Mouse (Mus musculus) MEL (cell line): ENCODE data around the gene Pcdh9. TPM values are rescaled to one million over a fixed set of nuclear protein-coding genes. Genes with fewer than 3 reads are reported as not detected.
A peak's percentile ranks its signal among the peaks of the same experiment; 100 is the strongest.

Experiments used
- DNase-seq: peaks from one replicate; pipeline ENCODE4 v3.0.0; 2011; ENCODE audit warnings: low read depth, low spot score
- H3K27ac ChIP-seq: 2 replicates; pipeline ENCODE4 v1.5.1; 2012; ENCODE audit warnings: low read depth, mild to moderate bottlenecking, control low read depth, low read length, moderate library complexity; ENCODE audit not compliant: control insufficient read depth
- H3K27me3 ChIP-seq, 2 experiments: fragments of 150-350 bp in 1 of 2; sonication (generic) in 1 of 2; 2 replicates each; pipeline ENCODE4 v1.6.1; 2012; ENCODE audit warnings: low read length in 2 of 2, mild to moderate bottlenecking in 2 of 2, improper control_type of control experiment in 1 of 2, moderate library complexity in 1 of 2; ENCODE audit not compliant: insufficient read depth in 2 of 2, control insufficient read depth in 1 of 2
- H3K36me3 ChIP-seq, 2 experiments: 2 replicates each; pipeline ENCODE4 v1.6.1; 2012 to 2014; ENCODE audit warnings: low read length in 2 of 2, improper control_type of control experiment in 1 of 2, inconsistent platforms in 1 of 2, mild to moderate bottlenecking in 1 of 2; ENCODE audit not compliant: insufficient read depth in 2 of 2, control insufficient read depth in 1 of 2
- H3K4me1 ChIP-seq, 2 experiments: fragments of 150-350 bp in 1 of 2; sonication (generic) in 1 of 2; 2 replicates each; pipeline ENCODE4 v1.6.1; 2012; ENCODE audit warnings: low read length in 2 of 2, improper control_type of control experiment in 1 of 2, mild to moderate bottlenecking in 1 of 2; ENCODE audit not compliant: insufficient read depth in 2 of 2, control insufficient read depth in 1 of 2
- H3K4me3 ChIP-seq, 2 experiments: fragments of 150-350 bp in 1 of 2; sonication (generic) in 1 of 2; 2 replicates each; pipeline ENCODE4 v1.5.1; 2012; ENCODE audit warnings: low read depth in 2 of 2, low read length in 2 of 2, mild to moderate bottlenecking in 2 of 2, moderate library complexity in 2 of 2, control low read depth in 1 of 2, improper control_type of control experiment in 1 of 2; ENCODE audit not compliant: control insufficient read depth in 1 of 2, insufficient read depth in 1 of 2
- H3K79me2 ChIP-seq: 2 replicates; pipeline ENCODE4 v1.6.1; 2012; ENCODE audit warnings: mild to moderate bottlenecking, low read length, moderate library complexity; ENCODE audit not compliant: control insufficient read depth, poor library complexity, insufficient read depth
- H3K9ac ChIP-seq: 2 replicates; pipeline ENCODE4 v1.6.1; 2012; ENCODE audit warnings: low read depth, mild to moderate bottlenecking, control low read depth, low read length, moderate library complexity; ENCODE audit not compliant: control insufficient read depth, poor library complexity, severe bottlenecking
- H3K9me3 ChIP-seq: fragments of 150-350 bp; sonication (generic); replicated peaks from 2 replicates; pipeline ENCODE4 v1.6.1; 2012; ENCODE audit warnings: mild to moderate bottlenecking, low read length, improper control_type of control experiment, moderate library complexity; ENCODE audit not compliant: insufficient read depth
- BHLHE40 ChIP-seq: IDR thresholded peaks from 2 replicates; pipeline ENCODE4 v1.6.1; 2012; ENCODE audit warnings: low read depth, mild to moderate bottlenecking, inconsistent platforms, low read length, improper control_type of control experiment, borderline replicate concordance
- CTCF ChIP-seq, 3 experiments: IDR thresholded peaks in 2 of 3; conservative IDR thresholded peaks in 1 of 3; 2 replicates each; pipeline ENCODE4 v1.5.1; 2011 to 2012; ENCODE audit warnings: low read length in 3 of 3, low read depth in 2 of 3, mild to moderate bottlenecking in 2 of 3, improper control_type of control experiment in 1 of 3, inconsistent platforms in 1 of 3, mixed read lengths in 1 of 3, moderate library complexity in 1 of 3; ENCODE audit not compliant: control insufficient read depth in 1 of 3, insufficient read depth in 1 of 3, poor library complexity in 1 of 3, severe bottlenecking in 1 of 3
- E2F4 ChIP-seq: IDR thresholded peaks from 2 replicates; pipeline ENCODE4 v1.6.1; 2011; ENCODE audit warnings: low read depth, low read length, improper control_type of control experiment, borderline replicate concordance
- EP300 ChIP-seq, 2 experiments: IDR thresholded peaks; 2 replicates each; pipeline ENCODE4 v1.6.1; 2011; ENCODE audit warnings: improper control_type of control experiment in 2 of 2, low read length in 2 of 2, low read depth in 1 of 2, mild to moderate bottlenecking in 1 of 2
- ETS1 ChIP-seq: IDR thresholded peaks from 2 replicates; pipeline ENCODE4 v1.6.1; 2012; ENCODE audit warnings: low read depth, mild to moderate bottlenecking, inconsistent platforms, low read length, improper control_type of control experiment, moderate library complexity
- GABPA ChIP-seq: IDR thresholded peaks from 2 replicates; pipeline ENCODE4 v1.6.1; 2012; ENCODE audit warnings: low read depth, mild to moderate bottlenecking, inconsistent platforms, low read length, improper control_type of control experiment, moderate library complexity
- JUND ChIP-seq: IDR thresholded peaks from 2 replicates; pipeline ENCODE4 v1.6.1; 2011; ENCODE audit warnings: low read depth, mild to moderate bottlenecking, improper control_type of control experiment, low read length
- KAT2A ChIP-seq: conservative IDR thresholded peaks from 2 replicates; pipeline ENCODE4 v1.6.1; 2012; ENCODE audit warnings: low read depth, low read length, improper control_type of control experiment, inconsistent platforms
- MAFK ChIP-seq: IDR thresholded peaks from 2 replicates; pipeline ENCODE4 v1.6.1; 2011; ENCODE audit warnings: low read depth, mild to moderate bottlenecking, low read length, improper control_type of control experiment, borderline replicate concordance
- MAX ChIP-seq: IDR thresholded peaks from 2 replicates; pipeline ENCODE4 v1.6.1; 2011; ENCODE audit warnings: low read length, improper control_type of control experiment
- MXI1 ChIP-seq: IDR thresholded peaks from 2 replicates; pipeline ENCODE4 v1.6.1; 2011; ENCODE audit warnings: mild to moderate bottlenecking, low read depth, low read length, improper control_type of control experiment
- MYB ChIP-seq: IDR thresholded peaks from 2 replicates; pipeline ENCODE4 v1.6.1; 2011; ENCODE audit warnings: mild to moderate bottlenecking, low read depth, low read length, improper control_type of control experiment
- MYC ChIP-seq: IDR thresholded peaks from 2 replicates; pipeline ENCODE4 v1.6.1; 2011; ENCODE audit warnings: low read depth, mild to moderate bottlenecking, low read length, improper control_type of control experiment, moderate library complexity
- NELFE ChIP-seq: IDR thresholded peaks from 2 replicates; pipeline ENCODE4 v1.6.1; 2011; ENCODE audit warnings: low read depth, low read length, improper control_type of control experiment
- NRF1 ChIP-seq: IDR thresholded peaks from 2 replicates; pipeline ENCODE4 v1.6.1; 2014; ENCODE audit warnings: low read depth, mild to moderate bottlenecking, inconsistent platforms, low read length, improper control_type of control experiment, moderate library complexity; ENCODE audit not compliant: poor library complexity, insufficient read depth, severe bottlenecking
- POLR2A ChIP-seq, 2 experiments: IDR thresholded peaks; 2 replicates each; pipeline ENCODE4 v1.6.1; 2011 to 2012; ENCODE audit warnings: low read length in 2 of 2, mild to moderate bottlenecking in 2 of 2, control low read depth in 1 of 2, improper control_type of control experiment in 1 of 2, low read depth in 1 of 2, moderate library complexity in 1 of 2; ENCODE audit not compliant: control insufficient read depth in 1 of 2, insufficient read depth in 1 of 2, poor library complexity in 1 of 2
- RCOR1 ChIP-seq: IDR thresholded peaks from 2 replicates; pipeline ENCODE4 v1.6.1; 2012; ENCODE audit warnings: low read depth, mild to moderate bottlenecking, inconsistent platforms, low read length, improper control_type of control experiment
- SIN3A ChIP-seq: IDR thresholded peaks from 2 replicates; pipeline ENCODE4 v1.6.1; 2012; ENCODE audit warnings: low read length, improper control_type of control experiment, inconsistent platforms
- SMC3 ChIP-seq: IDR thresholded peaks from 2 replicates; pipeline ENCODE4 v1.6.1; 2011; ENCODE audit warnings: low read depth, low read length, improper control_type of control experiment
- TAL1 ChIP-seq: IDR thresholded peaks from 2 replicates; pipeline ENCODE4 v1.6.1; 2012; ENCODE audit warnings: mild to moderate bottlenecking, inconsistent platforms, low read length, moderate library complexity, mixed read lengths
- TBP ChIP-seq: IDR thresholded peaks from 2 replicates; pipeline ENCODE4 v1.8.0; 2011; ENCODE audit warnings: low read depth, low read length, improper control_type of control experiment
- TCF12 ChIP-seq: IDR thresholded peaks from 2 replicates; pipeline ENCODE4 v1.6.1; 2014; ENCODE audit warnings: low read depth, mild to moderate bottlenecking, inconsistent platforms, low read length, improper control_type of control experiment, moderate library complexity
- USF2 ChIP-seq, 2 experiments: IDR thresholded peaks; 2 replicates each; pipeline ENCODE4 v1.6.1; 2011 to 2012; ENCODE audit warnings: improper control_type of control experiment in 2 of 2, low read length in 2 of 2, borderline replicate concordance in 1 of 2, inconsistent platforms in 1 of 2, low read depth in 1 of 2, mild to moderate bottlenecking in 1 of 2; ENCODE audit not compliant: insufficient read depth in 1 of 2
- ZC3H11A ChIP-seq: IDR thresholded peaks from 2 replicates; pipeline ENCODE4 v1.6.1; 2012; ENCODE audit warnings: low read depth, mild to moderate bottlenecking, inconsistent platforms, low read length, improper control_type of control experiment
- ZMIZ1 ChIP-seq: IDR thresholded peaks from 2 replicates; pipeline ENCODE4 v1.6.1; 2012; ENCODE audit warnings: low read depth, mild to moderate bottlenecking, inconsistent platforms, low read length, improper control_type of control experiment, moderate library complexity
- polyA plus RNA-seq, 2 experiments: library from polyadenylated mRNA; stranded (reverse) in 1 of 2; unstranded in 1 of 2; fragments of >175 nt in 1 of 2; fragments of >200 nt in 1 of 2; gene quantifications; 2 replicates each; pipeline versions ENCODE4 v1.2.1 to v1.2.4; 2012; ENCODE audit warnings: low replicate concordance in 2 of 2, low read depth in 1 of 2; ENCODE audit not compliant: insufficient read length in 2 of 2, insufficient read depth in 1 of 2, missing spikeins in 1 of 2
- total RNA-seq: library from RNA; depleted of rRNA; stranded (reverse); fragments of 300-350 nt; gene quantifications from 2 replicates; pipeline ENCODE4 v1.2.3, GENCODE M21; 2012

Gene Pcdh9
- total and polyA plus RNA-seq, 3 experiments: not detected

GRCm38 (mm10) chr14:93762855-93763254 is 127.6 kb downstream of the Pcdh9 start:
- DNase-seq: no peak
- no peak overlapping the region for H3K27ac ChIP-seq

DNA sequence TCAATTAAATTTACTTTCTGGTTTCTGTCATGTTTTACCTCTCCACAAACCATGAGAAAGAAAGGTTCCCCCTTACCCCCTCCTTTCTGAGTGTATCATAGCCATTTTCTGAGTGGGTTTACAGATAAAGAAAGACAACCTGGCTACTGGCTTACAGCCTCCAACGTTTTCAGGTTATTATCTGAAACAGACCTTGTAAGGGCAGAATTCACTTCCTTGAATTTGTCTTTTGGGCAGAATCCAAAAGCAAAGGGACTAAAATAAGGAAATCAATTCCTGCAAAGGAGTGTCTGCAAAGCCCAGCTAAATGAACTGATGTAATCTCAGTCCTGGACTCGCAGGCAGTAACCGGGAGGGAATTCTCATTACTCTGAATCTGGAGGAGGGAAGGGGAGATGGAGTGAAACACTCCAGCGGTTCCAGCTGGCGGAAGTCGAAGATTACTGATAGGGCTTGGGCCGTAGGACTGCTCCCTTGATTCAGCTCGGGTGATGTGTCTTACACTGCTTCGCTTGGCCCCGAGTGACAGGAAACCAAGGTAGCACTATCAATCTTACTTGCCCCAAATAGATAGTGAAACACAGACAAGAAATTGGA is 156.3 kb downstream of the Pcdh9 start:
- no peaks in the 10 kb centered on the region for H3K9me3 ChIP-seq

More at GRCm38 (mm10) chr14:93762855-93763254, 127.6 kb downstream of the Pcdh9 start:
- Histone ChIP-seq H3K9me3 (no peaks in the 10 kb centered on the region), H3K79me2 (no peaks in the 10 kb centered on the region), H3K4me3 (no peak overlapping the region), H3K36me3 (no peaks in the 10 kb centered on the region), H3K4me1 (no peaks in the 10 kb centered on the region), H3K27me3 (no peaks in the 10 kb centered on the region), H3K9ac (no peak overlapping the region)
- TF ChIP-seq SIN3A (no peak), ZC3H11A (no peak), ZMIZ1 (no peak)

GRCm38 (mm10) chr14:93725798-93726197 is 164.7 kb downstream of the Pcdh9 start:
- Histone ChIP-seq H3K4me3 (no peak overlapping the region), H3K9ac (no peak overlapping the region), H3K79me2 (no peaks in the 10 kb centered on the region)
- DNase-seq: peak; percentile 6
- TF ChIP-seq ZMIZ1 (no peak), TBP (no peak), SMC3 (no peak), MXI1 (no peak), BHLHE40 (no peak), JUND (no peak), MYB (no peak), ETS1 (no peak), MAFK (no peak)
- TF ChIP-seq, all 39 proteins: peak for 0
- Histone ChIP-seq H3K4me1 (no peaks in the 10 kb centered on the region), H3K27ac (no peak overlapping the region), H3K9me3 (no peaks in the 10 kb centered on the region), H3K36me3 (no peaks in the 10 kb centered on the region), H3K27me3 (no peaks in the 10 kb centered on the region)

More for the DNA sequence above, 156.3 kb downstream of the Pcdh9 start:
- Histone ChIP-seq H3K27me3 (no peaks in the 10 kb centered on the region), H3K27ac (no peak overlapping the region), H3K36me3 (no peaks in the 10 kb centered on the region), H3K79me2 (no peaks in the 10 kb centered on the region), H3K9ac (no peak overlapping the region), H3K4me1 (no peaks in the 10 kb centered on the region), H3K4me3 (no peak overlapping the region)
- no peak for TF ChIP-seq MAX
- TF ChIP-seq KAT2A: no peak
- no peak for TF ChIP-seq GABPA
- TF ChIP-seq ZMIZ1: no peak
- TF ChIP-seq POLR2A (IDR thresholded peaks at IDR 0.05; ENCODE audit: control insufficient read depth in 1 of 2, insufficient read depth in 1 of 2, low read depth in 1 of 2, low read length in 2 of 2, poor library complexity in 1 of 2): no peak
- no peak for TF ChIP-seq MYC
- peak; percentile 44 to 77; a peak in 3 of 4 replicates for TF ChIP-seq EP300 (IDR thresholded peaks at IDR 0.05; ENCODE audit: low read depth in 1 of 2, low read length in 2 of 2)
- no peak for TF ChIP-seq NRF1
- TF ChIP-seq USF2 (IDR thresholded peaks at IDR 0.05; ENCODE audit: borderline replicate concordance in 1 of 2, insufficient read depth in 1 of 2, low read depth in 1 of 2, low read length in 2 of 2): no peak
- no peak for TF ChIP-seq CTCF (IDR thresholded peaks at IDR 0.05 in 2 of 3, conservative IDR thresholded peaks at IDR 0.05 in 1 of 3; ENCODE audit: control insufficient read depth in 1 of 3, insufficient read depth in 1 of 3, low read depth in 2 of 3, low read length in 3 of 3, poor library complexity in 1 of 3, severe bottlenecking in 1 of 3)
- TF ChIP-seq NELFE: no peak
- TF ChIP-seq E2F4: no peak
- TF ChIP-seq TAL1: no peak
- peak; percentile 73; the same call in 1 of the 2 replicates for TF ChIP-seq RCOR1
- TF ChIP-seq ETS1: no peak
- TF ChIP-seq JUND: no peak
- TF ChIP-seq TCF12: peak; percentile 39; the same call in 1 of the 2 replicates
- TF ChIP-seq MXI1: no peak
- no peak for TF ChIP-seq ZC3H11A
- TF ChIP-seq MAFK: no peak
- DNase-seq: peak; percentile 52
